Mouse (Mus musculus): ENCODE data around the gene Mrtfb.

Mrtfb gene

DNA sequence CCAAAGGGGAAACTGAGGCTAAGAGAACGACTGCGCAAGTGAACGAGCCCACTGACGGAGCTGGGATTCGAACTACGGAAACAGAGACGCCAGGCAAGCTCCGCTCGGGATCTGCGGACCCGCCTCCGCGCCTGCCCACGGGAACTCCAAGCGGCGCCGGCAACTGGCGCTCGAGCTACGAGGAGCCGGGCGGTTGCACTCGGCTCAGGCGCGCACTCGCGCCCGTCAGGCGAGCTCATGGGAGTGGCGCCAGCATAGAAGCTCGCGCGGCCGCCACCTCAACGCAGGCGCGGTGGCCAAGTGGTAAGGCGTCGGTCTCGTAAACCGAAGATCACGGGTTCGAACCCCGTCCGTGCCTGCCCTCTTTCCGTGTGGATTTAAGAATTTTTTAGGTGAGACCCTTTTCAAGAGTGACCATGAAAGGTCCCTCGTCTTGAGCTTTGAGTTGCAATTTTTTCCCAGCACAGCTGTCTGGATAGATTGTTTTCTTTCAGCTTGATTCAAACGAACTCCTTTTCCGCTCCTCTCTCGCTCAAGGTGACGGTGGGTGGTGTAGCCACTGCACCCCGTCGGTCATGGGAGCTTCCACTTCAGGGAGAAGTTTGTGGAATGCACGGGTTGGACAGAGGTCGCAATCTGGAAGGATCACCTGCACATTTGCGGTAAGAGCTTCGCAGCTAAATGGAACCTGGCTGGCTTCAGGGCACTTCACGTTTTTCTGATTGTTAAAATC is 180.9 kb downstream of the Mrtfb start:
- DNase-seq (ENCODE audit: low spot score in 2 of 2) = peak; percentile 95 to 99

DNA sequence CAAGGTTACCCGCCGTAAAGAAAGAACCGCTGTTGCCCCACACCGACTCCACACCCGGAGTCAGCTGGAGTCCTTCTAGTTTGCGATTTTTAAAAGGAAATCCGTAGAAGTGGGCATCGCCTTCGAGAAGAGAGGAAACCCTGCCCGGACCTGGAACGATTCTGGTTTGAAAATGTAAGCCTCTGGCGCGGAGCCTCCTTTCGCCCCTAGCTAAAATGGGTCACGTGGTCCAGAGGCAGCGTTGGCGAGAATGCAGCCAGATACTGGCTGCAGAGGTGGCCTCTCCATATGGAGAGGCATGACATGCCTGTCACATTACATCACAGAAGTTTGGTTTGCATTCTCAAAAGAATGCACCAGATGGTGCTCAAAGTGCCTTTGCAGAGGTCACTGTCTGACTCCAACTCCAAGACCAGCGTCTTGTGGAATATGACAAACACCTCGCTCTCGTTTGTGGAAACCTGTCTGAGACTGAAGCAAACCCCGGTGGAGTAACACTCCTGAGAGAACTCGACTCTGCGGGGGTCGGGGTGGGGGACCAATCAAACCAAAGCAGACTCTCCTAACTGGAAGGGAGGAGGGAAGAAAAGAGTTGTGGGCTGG is 181.6 kb downstream of the Mrtfb start:
- peak; percentile 43 to 74 for DNase-seq (ENCODE audit: low spot score in 2 of 2)

DNA sequence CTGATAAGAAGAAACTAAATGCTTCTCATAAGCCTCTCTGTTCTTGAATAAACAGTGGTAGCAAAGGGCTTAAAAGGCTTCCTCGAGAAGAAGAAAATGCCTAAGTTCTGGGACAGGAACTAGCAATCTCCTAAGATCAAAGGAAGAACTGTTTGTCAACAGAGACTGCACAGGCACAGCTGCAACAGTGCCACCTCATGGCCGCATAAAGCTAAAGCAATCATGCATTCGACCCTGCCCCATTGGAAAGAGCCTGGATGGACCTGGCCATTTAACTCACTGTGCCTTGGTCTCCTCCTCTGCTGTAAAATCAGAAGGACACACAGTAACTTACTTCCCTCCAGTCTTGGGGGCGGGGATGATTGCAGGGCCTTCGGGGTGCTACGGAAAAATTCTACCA is 184.2 kb downstream of the Mrtfb start:
- DNase-seq (ENCODE audit: low spot score in 2 of 2) = peak; percentile 30 to 72

DNA sequence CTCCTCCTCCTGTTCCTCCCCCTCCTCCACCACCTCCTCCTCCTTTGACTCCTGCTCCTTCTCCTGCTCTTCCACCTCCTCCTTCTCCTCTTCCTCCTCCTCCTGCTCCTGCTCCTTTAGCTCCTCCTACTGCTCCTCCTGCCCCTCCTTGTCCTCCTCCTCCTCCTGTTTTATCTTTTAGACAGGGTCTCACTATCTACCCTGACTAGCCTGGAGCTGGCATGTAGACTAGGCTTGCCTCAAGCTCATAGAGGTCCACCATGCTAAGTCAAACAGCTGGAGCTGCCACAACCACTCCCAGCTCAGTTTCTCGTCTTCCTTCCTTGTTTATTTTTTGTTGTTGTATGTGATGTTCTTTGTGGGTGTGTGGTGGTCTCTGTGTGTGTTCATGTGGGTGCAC is 187.5 kb downstream of the Mrtfb start:
- DNase-seq (ENCODE audit: low spot score in 2 of 2) = no peak

DNA sequence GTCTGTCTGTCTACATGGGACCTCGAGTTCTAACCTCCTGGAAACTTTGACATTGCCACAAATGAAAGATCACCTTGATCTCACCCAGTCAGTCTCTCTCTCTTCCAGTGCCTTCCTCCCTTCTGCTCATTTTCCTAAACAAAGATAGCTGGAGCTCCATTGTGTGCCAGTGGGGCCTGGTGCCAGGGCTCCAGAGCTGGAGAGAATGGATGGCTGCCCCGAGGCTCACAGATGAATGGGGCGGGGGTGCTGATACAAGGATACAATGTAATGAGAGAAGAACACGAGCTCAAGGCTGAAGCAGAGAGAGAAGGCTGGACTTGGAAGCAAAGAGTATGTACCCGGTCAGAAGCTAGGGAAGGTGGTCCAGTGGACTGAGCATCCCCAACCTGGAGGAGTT is 189.2 kb downstream of the Mrtfb start:
- no peak for DNase-seq (ENCODE audit: low spot score in 2 of 2)

DNA sequence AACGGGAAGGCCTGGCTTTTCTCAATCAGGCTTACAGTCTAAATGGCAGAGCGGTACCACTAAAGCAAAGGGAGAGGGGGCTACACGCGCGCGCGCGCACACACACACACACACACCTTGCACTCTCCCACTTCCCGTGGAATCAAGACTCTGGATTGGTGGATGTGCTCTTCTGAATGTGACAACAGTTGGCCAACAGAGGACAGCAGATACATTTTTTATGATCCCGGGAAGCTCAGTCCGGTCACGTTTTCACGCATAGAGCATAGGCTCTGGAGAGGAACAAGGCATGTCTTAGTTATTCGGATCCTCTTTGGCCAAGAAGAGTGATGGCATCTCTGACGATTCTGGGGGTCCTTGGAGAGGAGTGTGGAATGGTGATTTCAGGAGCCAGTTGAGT is 190.2 kb downstream of the Mrtfb start:
- no peak for DNase-seq (ENCODE audit: low spot score in 2 of 2)

DNA sequence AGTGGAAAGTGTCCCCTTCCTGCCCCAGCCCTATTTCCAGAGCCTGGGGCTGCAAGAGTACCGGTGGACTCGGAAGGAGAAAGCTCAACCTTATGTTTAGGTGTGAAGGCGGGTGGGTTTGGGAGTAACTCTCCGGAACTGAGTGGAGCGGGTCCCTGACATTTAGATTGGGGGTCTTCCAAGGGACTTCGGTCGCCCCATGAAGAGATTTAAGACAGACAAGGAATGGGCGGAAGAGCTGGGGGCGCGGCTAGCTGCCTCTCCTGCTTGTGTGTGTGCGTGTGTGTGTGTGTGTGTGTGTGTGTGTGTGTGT is 190.6 kb downstream of the Mrtfb start:
- no peak for DNase-seq (ENCODE audit: low spot score in 2 of 2)

DNA sequence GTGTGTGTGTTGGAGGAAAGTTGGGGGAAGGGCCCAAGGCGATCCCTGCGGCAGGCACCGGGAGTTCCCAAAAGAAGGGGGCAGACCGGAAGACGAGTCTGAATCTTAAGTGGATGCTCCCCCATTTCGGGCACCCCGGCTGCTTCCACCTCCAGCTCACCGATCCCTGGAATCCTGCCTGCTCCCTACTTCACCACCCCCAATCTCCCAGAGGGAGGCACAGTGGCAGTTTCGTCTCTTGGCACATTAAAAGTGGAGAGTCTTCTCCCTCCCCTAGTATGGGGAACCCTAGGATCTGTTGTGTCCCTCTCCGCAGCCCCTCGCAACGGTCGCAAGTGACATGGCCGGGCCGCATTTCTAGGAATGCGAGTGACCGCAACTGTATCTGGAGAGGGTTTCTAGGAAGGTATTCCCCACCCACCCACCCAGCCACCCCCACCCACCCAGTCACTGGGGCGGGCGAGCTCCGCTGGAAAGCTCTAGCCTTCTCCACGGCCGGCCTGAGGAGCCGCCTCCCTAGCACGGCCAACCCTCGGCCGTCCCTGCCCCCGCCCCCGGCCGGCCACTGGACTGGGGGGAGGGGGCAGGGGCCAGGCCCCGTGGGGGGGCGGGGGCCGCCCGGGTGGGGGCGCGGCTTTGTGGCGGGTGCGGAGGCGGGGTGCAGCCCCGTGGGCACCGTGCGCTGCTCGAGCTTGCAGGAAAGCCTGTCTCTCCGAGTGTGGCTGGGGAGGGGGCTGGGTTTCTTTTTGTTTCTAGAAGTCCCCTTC is 191.2 kb downstream of the Mrtfb start:
- no peak for DNase-seq (ENCODE audit: low spot score in 2 of 2)

DNA sequence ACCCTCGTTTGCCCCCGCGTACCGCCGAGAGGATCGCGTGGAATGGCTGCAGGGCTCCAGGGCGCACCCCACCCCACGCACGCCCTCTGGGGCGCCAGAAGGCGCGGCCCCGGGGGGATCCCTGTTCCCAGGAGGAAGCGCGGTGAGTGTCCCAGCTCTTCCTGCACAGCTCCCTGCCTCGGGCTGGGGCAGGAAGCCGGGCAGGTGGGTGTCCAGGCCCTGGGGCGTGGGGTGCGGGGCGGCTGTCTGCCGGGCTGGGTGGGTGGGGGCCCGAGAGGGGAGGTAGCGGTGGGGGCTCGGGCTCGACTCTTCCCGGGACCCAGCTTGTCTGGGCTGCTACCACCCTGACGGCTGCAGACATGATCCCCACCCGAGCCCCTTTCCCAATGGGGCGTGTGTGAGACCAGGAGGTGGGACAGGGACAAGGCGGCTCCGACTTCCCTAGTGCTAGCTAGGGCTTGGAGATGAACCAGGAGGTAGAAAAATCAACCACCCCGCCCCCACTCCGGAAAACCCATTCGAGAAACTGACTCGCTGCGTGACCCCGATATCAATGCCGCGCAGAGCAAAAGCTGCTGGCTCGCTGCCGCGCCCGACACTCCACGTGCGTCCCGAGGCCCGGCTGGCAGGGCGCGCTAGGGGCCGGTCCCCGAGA is 191.9 kb downstream of the Mrtfb start:
- DNase-seq (ENCODE audit: low spot score in 2 of 2) = peak in 1 of 2 experiments; percentile 69

DNA sequence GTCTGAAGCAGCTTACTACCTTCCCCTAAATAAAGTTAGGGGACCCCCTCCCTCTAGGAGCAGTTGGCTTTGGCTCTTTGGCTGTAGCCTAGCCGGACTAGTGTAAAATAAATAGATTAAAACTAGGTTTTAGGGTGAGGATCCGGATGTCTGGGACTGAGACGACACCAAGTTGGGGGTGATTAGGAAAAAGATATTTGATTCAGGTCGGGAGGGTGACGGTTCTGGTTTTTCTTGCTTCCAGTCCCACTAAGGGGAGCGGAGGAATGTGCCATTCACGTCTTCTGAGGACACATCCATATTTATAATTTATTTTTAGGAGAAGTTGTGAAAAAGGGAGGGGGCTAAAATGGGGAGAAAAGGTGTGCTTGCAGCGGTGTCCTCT is 192.4 kb downstream of the Mrtfb start:
- DNase-seq (ENCODE audit: low spot score in 2 of 2) = no peak

DNA sequence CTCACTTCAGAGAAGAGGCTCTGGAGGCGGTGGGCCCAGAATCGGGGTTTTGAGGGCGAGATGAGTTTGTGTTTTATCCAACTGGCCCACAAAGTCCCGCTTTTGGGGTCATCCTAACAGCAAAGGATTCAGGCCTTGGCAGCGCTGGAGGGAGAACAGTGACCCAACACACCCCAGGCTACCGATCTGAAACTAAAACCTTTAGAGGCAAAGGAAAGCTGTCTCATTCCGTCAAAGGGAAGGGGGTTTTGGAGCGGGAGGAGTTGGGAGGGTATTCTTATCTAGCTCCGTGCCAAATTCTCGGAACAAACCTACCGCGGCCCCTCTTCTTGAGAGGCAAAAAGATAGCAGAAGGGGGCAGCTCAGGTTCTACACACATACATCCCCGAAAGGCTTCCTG is 193.2 kb downstream of the Mrtfb start:
- DNase-seq (ENCODE audit: low spot score in 2 of 2) = no peak

DNA sequence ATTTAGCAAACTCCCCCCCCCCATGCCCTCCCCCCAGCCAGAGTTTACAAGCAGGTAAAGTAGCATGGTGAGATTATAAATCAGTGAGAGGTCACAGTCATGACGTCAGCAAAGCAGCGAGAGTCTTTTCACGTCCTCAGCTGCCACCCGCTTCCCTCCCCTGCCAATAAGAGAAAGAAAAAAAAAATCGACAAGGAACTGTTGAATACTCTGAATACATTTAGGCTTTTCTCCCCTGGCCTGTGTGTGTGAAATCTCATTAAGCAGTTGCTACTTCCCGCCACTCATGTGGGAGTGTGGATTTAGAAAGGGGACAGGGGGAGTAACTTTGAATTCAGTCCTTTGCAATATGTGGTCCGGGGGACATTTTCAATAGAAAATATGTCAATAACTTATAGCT is 194.6 kb downstream of the Mrtfb start:
- DNase-seq (ENCODE audit: low spot score in 2 of 2) = no peak

DNA sequence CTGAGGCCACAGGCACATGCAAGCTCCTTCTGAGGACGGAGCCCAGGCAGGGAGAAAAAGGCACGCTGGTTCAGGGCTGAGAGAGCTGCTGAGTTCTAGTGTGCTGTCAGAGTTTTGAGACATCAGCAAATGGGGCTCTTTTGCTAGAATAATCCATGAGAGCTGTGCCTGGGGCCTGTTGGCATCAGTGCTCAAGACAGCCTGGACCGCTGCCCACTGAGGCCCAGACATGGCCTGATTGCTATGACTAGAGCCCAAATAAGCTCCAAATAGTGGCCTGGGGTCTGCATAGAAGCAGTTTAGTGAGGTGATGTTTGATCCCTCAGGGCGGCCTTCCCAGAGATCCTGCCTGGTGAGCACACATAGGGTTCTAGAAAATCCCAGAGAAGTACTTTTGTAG is 195.7 kb downstream of the Mrtfb start:
- no peak for DNase-seq (ENCODE audit: low spot score in 2 of 2)

DNA sequence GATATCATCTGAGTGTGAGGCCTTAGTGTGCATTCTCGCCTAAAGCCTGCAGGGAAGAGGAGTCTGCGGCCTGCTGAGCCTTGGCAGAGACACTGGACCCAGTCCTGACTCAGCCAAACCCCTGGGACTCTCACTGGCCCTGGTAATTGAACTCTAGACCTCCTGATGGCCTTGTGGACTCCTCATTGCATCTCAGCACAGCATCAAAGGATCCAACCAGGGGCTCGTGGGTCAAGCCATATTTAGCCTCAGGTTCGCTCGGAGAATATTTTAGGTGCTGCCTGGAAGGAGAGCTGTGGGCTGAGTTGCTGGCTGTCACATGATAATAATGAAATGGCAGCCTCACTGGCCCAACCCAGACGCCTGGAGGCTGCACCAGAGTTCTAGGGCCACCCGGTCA is 196.4 kb downstream of the Mrtfb start:
- DNase-seq (ENCODE audit: low spot score in 2 of 2) = no peak

DNA sequence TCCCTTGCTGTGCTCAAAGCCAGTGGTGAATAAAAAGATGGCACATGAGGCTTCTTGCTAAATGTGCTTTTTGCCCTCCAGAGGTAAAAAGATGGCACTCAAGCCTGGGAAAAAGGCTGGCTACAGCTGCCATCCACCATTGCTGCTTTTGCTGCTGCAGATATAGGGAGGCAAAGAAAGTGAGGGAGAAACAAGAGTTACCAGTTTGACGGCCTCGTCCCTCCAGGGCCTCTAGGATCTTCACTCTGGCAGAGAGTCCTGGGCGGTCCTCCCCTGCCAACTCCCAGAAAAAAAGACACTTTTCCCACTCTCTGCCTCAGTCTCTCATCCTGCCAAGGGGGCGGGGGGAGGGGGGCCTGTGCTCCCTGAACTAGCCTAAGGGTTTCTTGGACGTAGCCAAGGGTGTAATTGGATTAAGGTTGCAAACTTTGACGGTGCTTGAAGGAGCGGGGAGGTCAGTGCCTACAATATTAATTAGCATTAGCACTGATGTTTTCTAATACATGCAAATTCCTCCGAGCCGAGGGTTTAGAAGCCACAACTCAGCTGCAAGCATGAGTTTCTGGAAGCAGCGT is 197.8 kb downstream of the Mrtfb start:
- no peak for DNase-seq (ENCODE audit: low spot score in 2 of 2)

DNA sequence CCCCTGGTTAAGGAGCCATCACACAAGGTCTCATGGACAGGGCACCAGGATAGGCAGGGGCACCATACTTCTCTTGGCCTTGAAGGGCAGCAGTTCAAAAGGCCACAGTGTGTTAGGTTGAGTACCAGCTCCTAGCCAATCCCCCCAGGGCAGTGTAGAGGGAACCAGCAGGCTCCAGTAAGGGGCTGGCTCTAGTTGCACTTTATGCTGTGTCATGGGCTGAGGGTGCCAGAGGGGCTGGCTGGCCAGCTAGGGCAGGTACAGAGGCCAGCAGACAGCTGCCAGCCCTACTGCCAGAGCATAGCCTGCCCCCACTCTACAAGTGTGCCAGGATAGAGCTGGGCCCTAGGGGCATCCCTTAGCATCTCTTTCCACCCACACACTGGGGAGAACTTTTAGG is 199.3 kb downstream of the Mrtfb start:
- no peak for DNase-seq (ENCODE audit: low spot score in 2 of 2)

DNA sequence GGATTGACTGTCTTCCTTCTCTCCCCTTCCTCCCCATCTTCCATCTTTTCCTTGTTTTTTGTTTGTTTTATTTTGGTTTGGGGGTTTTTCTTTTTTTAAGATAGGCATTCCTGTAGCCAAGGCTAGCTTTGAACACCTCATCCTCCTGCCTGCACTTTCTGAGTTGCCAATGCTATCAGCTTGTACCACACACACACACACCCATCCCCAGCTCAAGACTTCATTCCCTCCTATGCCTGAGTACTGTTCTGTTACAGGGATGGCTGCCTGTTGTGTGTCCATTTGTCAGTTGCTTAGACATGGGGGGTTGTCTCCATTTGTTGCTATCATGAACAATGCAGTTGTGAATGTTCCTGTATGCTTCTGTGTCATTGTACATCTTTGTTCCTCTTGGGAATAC is 202.3 kb downstream of the Mrtfb start:
- DNase-seq (ENCODE audit: low spot score in 2 of 2) = no peak

DNA sequence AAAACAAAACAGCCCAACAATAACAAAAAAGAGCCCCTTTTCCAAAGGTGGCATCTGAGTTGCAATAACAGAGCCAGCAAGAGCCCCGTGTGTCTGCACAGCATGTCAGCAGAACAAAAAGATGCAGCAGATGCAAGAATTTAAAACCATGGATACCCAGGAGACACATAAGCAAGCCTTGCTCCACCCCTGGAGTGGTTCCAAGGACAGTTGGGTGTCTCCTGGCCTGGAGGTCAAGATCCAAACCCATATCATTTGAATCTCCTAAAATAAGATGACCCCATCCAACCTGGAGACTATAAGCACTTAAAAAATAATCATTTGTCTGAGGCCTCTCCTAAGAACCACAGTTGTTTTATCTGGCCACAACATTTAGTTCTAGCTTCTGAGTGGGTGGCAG is 203.8 kb downstream of the Mrtfb start:
- no peak for DNase-seq (ENCODE audit: low spot score in 2 of 2)

DNA sequence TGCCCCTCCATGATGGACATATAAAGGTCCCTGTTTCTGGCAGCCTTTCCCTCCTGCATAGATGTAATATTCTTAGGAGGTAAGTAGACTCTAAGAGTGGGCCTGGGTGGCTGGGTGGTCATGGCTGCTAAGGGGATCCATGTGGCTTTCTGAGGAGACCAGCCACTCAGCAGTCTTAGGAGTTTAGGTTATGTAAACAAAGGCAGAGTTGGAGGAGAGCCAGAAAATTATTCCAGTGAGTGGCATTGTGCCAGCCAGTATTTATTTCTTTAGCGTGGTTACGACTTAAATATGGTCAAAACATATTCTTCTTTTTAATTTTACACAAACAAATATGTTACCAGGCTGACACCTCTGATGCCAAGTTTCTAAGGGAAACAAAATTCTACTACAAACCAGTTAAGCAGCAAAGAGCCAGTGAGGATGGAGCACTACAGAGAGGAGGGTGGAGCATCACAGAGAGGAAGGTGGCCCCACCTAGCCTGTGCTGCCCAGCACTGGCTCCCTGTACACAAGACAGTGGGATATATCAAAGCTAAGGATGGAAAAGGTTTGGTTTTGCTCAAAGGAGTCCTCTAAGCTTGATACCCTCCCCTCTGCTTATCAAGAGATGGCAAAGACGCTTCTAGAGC is 204.6 kb downstream of the Mrtfb start:
- DNase-seq (ENCODE audit: low spot score in 2 of 2) = no peak

DNA sequence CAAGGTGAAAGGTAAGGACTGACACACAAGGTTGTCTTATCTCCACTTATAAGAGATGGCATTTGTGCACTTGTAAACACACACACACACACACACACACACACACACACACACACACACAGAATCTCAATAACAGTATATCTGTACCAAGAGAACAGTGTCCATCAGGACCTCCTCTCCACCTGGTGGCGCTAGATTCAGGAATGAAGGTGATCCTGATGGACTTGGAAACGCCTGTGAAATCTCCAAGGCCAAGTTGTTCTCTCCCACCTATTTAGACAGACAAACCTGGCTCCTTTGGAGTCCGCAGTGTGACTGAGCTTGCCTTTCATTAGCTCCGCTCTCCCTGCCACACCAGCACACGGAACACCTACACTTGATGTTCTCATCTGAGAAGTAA is 208.4 kb downstream of the Mrtfb start:
- DNase-seq (ENCODE audit: low spot score in 2 of 2) = no peak

All from spleen, postnatal 4 days (tissue).